Mouse (Mus musculus) bone marrow macrophage, adult 2 months (primary cell): ENCODE measurements around the gene Ppfibp2.

Experiments used
- CTCF ChIP-seq: IDR thresholded peaks from 2 replicates; pipeline ENCODE4 v1.5.1; 2012; ENCODE audit warnings: low read depth, mild to moderate bottlenecking, low read length, moderate library complexity
- POLR2A ChIP-seq: IDR thresholded peaks from 2 replicates; pipeline ENCODE4 v1.6.1; 2012; ENCODE audit warnings: mild to moderate bottlenecking, low read depth, low read length, borderline replicate concordance

DNA sequence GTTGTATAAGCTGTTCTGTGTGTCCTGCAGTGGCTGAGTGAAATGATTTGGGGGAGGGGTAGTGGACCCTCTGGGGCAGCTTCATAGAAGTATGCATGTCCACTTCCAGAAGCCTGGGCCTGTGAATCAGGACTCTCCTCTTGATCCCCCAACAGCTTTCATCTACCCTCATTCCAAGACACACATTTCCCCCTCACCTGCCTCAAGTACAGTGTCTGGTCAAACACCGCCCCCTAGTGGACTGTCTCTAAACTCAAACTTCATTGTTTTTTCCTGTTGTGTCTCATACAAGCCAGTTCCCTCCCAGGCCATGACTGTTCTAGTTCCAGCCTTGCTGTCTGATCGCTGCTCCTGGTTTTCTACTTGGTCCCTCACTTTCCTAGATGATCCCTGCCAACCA lies 152.9 kb downstream of the Ppfibp2 start:
- peak; percentile 56; the same call in 1 of the 2 replicates for TF ChIP-seq CTCF
- no peak for TF ChIP-seq POLR2A
